Comparison of ENCODE assay signal across 7 mouse cellular contexts in the genomic region with DNA sequence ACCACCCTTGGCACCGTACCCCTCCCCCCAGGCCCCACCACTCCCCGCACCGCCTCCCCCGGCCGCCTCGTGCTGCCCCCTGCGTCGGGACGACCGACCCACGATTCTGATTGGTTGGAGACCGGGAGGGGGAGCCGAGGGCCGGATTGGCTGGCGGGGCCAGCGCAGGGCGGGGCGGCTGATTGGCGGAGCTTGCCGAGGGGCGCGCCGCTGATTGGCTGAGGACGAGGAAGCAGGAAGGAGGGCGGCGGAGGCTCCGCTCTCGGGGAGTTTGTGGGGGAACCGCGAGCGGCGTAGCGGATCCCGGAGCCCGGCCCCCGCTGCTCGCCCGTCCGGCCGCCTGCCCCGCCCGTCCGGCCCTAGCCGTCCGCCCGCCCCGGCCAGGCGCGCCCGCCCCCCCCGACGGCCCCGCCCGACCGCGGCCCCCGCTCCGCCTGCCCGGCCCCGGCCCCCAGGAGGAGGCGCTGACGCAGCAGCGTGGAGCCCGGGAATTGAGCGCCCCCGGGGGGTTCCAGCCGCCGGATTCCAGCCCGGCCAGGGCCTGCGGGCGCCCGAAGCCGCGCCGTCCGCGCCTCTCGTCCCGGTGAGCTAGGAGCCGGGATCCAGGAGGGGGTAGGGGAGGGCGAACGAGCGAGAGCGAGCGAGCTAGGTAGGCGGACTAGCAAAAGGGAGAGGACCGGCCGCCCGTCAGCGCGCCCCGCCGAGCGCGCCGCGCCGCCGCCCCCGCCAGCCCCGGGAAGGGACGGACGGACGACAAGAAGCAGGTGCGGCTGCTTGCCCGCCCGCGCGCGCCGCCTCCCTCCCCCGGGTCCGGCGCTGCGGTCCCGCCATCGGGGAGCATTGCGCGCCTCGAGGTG. TPM values are rescaled to one million over a fixed set of nuclear protein-coding genes. Genes with fewer than 3 reads are reported as not detected.
DNase-seq lines count a peak whose midpoint lies in the region; ATAC-seq and TF ChIP-seq lines count a peak whose summit lies in the region.

No protein-coding gene starts in this region.

- H3K4me2 ChIP-seq in intestine, postnatal 0 days (replicated peaks; ENCODE audit: low read depth) = peak overlapping the region; percentile 99
- H3K4me2 ChIP-seq in midbrain, embryonic 13.5 days (replicated peaks) = peak overlapping the region; percentile 97

- H3K36me3 ChIP-seq in embryonic facial prominence, embryonic 10.5 days (replicated peaks) = no peaks in the 10 kb centered on the region
- no peaks in the 10 kb centered on the region for H3K36me3 ChIP-seq in intestine, postnatal 0 days (ENCODE audit: control insufficient read depth, insufficient read depth)
- H3K36me3 ChIP-seq in limb, embryonic 10.5 days = no peaks in the 10 kb centered on the region
- no peaks in the 10 kb centered on the region for H3K36me3 ChIP-seq in midbrain, embryonic 13.5 days

- peak overlapping the region; percentile 94 for H3K4me3 ChIP-seq in embryonic facial prominence, embryonic 10.5 days
- peak overlapping the region; percentile 93 for H3K4me3 ChIP-seq in intestine, postnatal 0 days (ENCODE audit: low read depth, low read length)
- H3K4me3 ChIP-seq in limb, embryonic 10.5 days = peak overlapping the region; percentile 79
- H3K4me3 ChIP-seq in midbrain, embryonic 13.5 days (replicated peaks) = peak overlapping the region; percentile 93

- ATAC-seq in intestine, postnatal 0 days = peak; percentile 85
- peak; percentile 85 for ATAC-seq in midbrain, embryonic 13.5 days

- DNase-seq in adrenal gland, postnatal 10 days = peak; percentile 99
- DNase-seq in embryonic facial prominence, embryonic 10.5 days (ENCODE audit: low spot score) = peak; percentile 99
- DNase-seq in gonadal fat pad, adult 2 months (ENCODE audit: low read depth) = peak; percentile 33
- peak; percentile 96 for DNase-seq in limb, embryonic 10.5 days (ENCODE audit: low spot score)
- peak; percentile 91 for DNase-seq in spleen, adult 12 weeks (ENCODE audit: low spot score)

- H3K4me1 ChIP-seq in embryonic facial prominence, embryonic 10.5 days = peaks cover 80% of the 10 kb centered on the region
- H3K4me1 ChIP-seq in intestine, postnatal 0 days (replicated peaks; ENCODE audit: control insufficient read depth, insufficient read depth, low read length) = peaks cover 13% of the 10 kb centered on the region
- H3K4me1 ChIP-seq in limb, embryonic 10.5 days = peaks cover 68% of the 10 kb centered on the region
- peaks cover 74% of the 10 kb centered on the region for H3K4me1 ChIP-seq in midbrain, embryonic 13.5 days (replicated peaks)

- WGBS in embryonic facial prominence, embryonic 10.5 days = under 1% methylated on average over 119 of the region's 120 CpGs
- WGBS in intestine, postnatal 0 days = under 1% methylated on average over 77 of the region's 120 CpGs
- 0% methylated on average over 85 of the region's 120 CpGs for WGBS in limb, embryonic 10.5 days
- WGBS in midbrain, embryonic 13.5 days = 1% methylated on average over 65 of the region's 120 CpGs

- TF ChIP-seq CTCF in intestine, postnatal 0 days (IDR thresholded peaks at IDR 0.05; ENCODE audit: low read depth) = peak; percentile 33

- peak overlapping the region; percentile 90 for H3K27ac ChIP-seq in embryonic facial prominence, embryonic 10.5 days (replicated peaks)
- peak overlapping the region; percentile 91 for H3K27ac ChIP-seq in intestine, postnatal 0 days (ENCODE audit: low read depth, low read length)
- H3K27ac ChIP-seq in limb, embryonic 10.5 days = peak overlapping the region; percentile 89
- H3K27ac ChIP-seq in midbrain, embryonic 13.5 days = peak overlapping the region; percentile 90

- peak overlapping the region; percentile 80 for H3K9ac ChIP-seq in intestine, postnatal 0 days (ENCODE audit: low read depth, low read length)
- peak overlapping the region; percentile 93 for H3K9ac ChIP-seq in midbrain, embryonic 13.5 days (replicated peaks)

- no peaks in the 10 kb centered on the region for H3K9me3 ChIP-seq in embryonic facial prominence, embryonic 10.5 days
- H3K9me3 ChIP-seq in intestine, postnatal 0 days (ENCODE audit: control insufficient read depth) = no peaks in the 10 kb centered on the region
- H3K9me3 ChIP-seq in limb, embryonic 10.5 days (replicated peaks) = no peaks in the 10 kb centered on the region
- H3K9me3 ChIP-seq in midbrain, embryonic 13.5 days = no peaks in the 10 kb centered on the region

- peaks cover 70% of the 10 kb centered on the region for H3K27me3 ChIP-seq in embryonic facial prominence, embryonic 10.5 days (replicated peaks; ENCODE audit: low read depth, poor library complexity, severe bottlenecking)
- H3K27me3 ChIP-seq in intestine, postnatal 0 days (replicated peaks; ENCODE audit: control insufficient read depth, insufficient read depth, low read length) = peaks cover 38% of the 10 kb centered on the region
- H3K27me3 ChIP-seq in limb, embryonic 10.5 days (ENCODE audit: low read depth, poor library complexity, severe bottlenecking) = peaks cover 74% of the 10 kb centered on the region
- H3K27me3 ChIP-seq in midbrain, embryonic 13.5 days = peaks cover 44% of the 10 kb centered on the region

RNA-seq across cellular contexts. Expression of a gene that starts 1.2 kb away (rescaled TPM):
- 10 to 100 TPM; 30.1 to 37.9 TPM for total RNA-seq in adrenal gland, postnatal 10 days (2021)
- 3.2 and 3.3 TPM in 2 replicates for polyA plus RNA-seq in embryonic facial prominence, embryonic 10.5 days (2016; fragmentation: Nextera tagmentation; extraction: Ambion mirVana)
- 22.9 and 29.9 TPM in 2 replicates for polyA plus RNA-seq in gonadal fat pad, adult 2 months (2012; rRNA removed)
- polyA plus RNA-seq in intestine, postnatal 0 days (2015; fragmentation: Nextera tagmentation; extraction: Ambion mirVana) = 6.1 and 8.9 TPM in 2 replicates
- polyA plus RNA-seq in limb, embryonic 10.5 days (2016; fragmentation: Nextera tagmentation; extraction: Ambion mirVana) = 2.4 and 2.6 TPM in 2 replicates
- polyA plus RNA-seq in midbrain, embryonic 13.5 days (2015; fragmentation: Nextera tagmentation; extraction: Ambion mirVana) = 4.2 and 5.0 TPM in 2 replicates

RNA-seq across cellular contexts. Expression of a gene that starts 24.9 kb away (rescaled TPM):
- 10 to 100 TPM; 11.2 to 15.0 TPM for total RNA-seq in adrenal gland, postnatal 10 days (2021)
- 20.8 and 22.2 TPM in 2 replicates for polyA plus RNA-seq in embryonic facial prominence, embryonic 10.5 days (2016; fragmentation: Nextera tagmentation; extraction: Ambion mirVana)
- 11.8 and 12.0 TPM in 2 replicates for polyA plus RNA-seq in gonadal fat pad, adult 2 months (2012; rRNA removed)
- 6.7 and 7.4 TPM in 2 replicates for polyA plus RNA-seq in intestine, postnatal 0 days (2015; fragmentation: Nextera tagmentation; extraction: Ambion mirVana)
- 26.2 and 30.3 TPM in 2 replicates for polyA plus RNA-seq in limb, embryonic 10.5 days (2016; fragmentation: Nextera tagmentation; extraction: Ambion mirVana)
- 6.2 and 6.6 TPM in 2 replicates for polyA plus RNA-seq in midbrain, embryonic 13.5 days (2015; fragmentation: Nextera tagmentation; extraction: Ambion mirVana)

RNA-seq across cellular contexts. Expression of a gene that starts 39.6 kb away (rescaled TPM):
- 100 to 1,000 TPM; 157 to 177 TPM for total RNA-seq in adrenal gland, postnatal 10 days (2021)
- polyA plus RNA-seq in embryonic facial prominence, embryonic 10.5 days (2016; fragmentation: Nextera tagmentation; extraction: Ambion mirVana) = 74.0 and 81.3 TPM in 2 replicates
- polyA plus RNA-seq in gonadal fat pad, adult 2 months (2012; rRNA removed) = 109 and 135 TPM in 2 replicates
- polyA plus RNA-seq in intestine, postnatal 0 days (2015; fragmentation: Nextera tagmentation; extraction: Ambion mirVana) = 13.4 and 14.2 TPM in 2 replicates
- polyA plus RNA-seq in limb, embryonic 10.5 days (2016; fragmentation: Nextera tagmentation; extraction: Ambion mirVana) = 86.6 and 90.6 TPM in 2 replicates
- polyA plus RNA-seq in midbrain, embryonic 13.5 days (2015; fragmentation: Nextera tagmentation; extraction: Ambion mirVana) = 42.5 and 42.8 TPM in 2 replicates

Comparison
In these comparisons a context has a peak if more than half of its experiments do, and no peak if none do; other contexts are left out.
1. Peak in every context shown above with its lines: DNase-seq, ATAC-seq, H3K4me3 ChIP-seq and H3K27ac ChIP-seq.
2. DNase-seq: peak in every context shown above with its lines; median percentile 99 in adrenal gland, postnatal 10 days; 99 in embryonic facial prominence, embryonic 10.5 days; 96 in limb, embryonic 10.5 days; 91 in spleen, adult 12 weeks; 33 in gonadal fat pad, adult 2 months.